Mouse (Mus musculus) G1E (cell line): ENCODE measurements at regions not wholly inside any gene's neighbourhood (a gene's known extent, or its start where the extent isn't known, plus 50 kb on each side); places are given as distances from the start of the nearest gene placed in this dataset.

Source experiments
- ATAC-seq: 2 replicates; pipeline ENCODE4 v1.8.0; 2016; ENCODE audit warnings: mild to moderate bottlenecking; ENCODE audit not compliant: insufficient number of reproducible peaks, poor library complexity, low FRiP score, severe bottlenecking; ENCODE audit errors: extremely low read depth
- DNase-seq: peaks from one replicate; pipeline ENCODE4 v3.0.0; 2012; ENCODE audit warnings: low spot score
- H3K27me3 ChIP-seq: 2 replicates; pipeline ENCODE4 v1.6.1; 2012; ENCODE audit warnings: mild to moderate bottlenecking, low read length, inconsistent platforms; ENCODE audit not compliant: insufficient read depth
- H3K36me3 ChIP-seq: replicated peaks from 2 replicates; pipeline ENCODE3; 2012; ENCODE audit warnings: mild to moderate bottlenecking, inconsistent platforms
- H3K4me1 ChIP-seq: 2 replicates; pipeline ENCODE4 v1.6.1; 2012; ENCODE audit warnings: low read depth, low read length, inconsistent platforms, mixed read lengths; ENCODE audit not compliant: insufficient read depth
- H3K4me3 ChIP-seq: 2 replicates; pipeline ENCODE4 v1.5.1; 2012; ENCODE audit warnings: low read depth, mild to moderate bottlenecking, inconsistent platforms, low read length, moderate library complexity, mixed read lengths
- H3K9me3 ChIP-seq: replicated peaks from 2 replicates; pipeline ENCODE4 v1.6.1; 2012; ENCODE audit warnings: inconsistent platforms
- CTCF ChIP-seq: IDR thresholded peaks from 2 replicates; pipeline ENCODE4 v1.5.1; 2012; ENCODE audit warnings: low read depth, low read length, inconsistent platforms, mixed read lengths
- GATA1 ChIP-seq: IDR thresholded peaks from 2 replicates; pipeline ENCODE4 v1.6.1; 2012; ENCODE audit warnings: borderline replicate concordance, low read length, inconsistent platforms, mixed read lengths
- GATA2 ChIP-seq: IDR thresholded peaks from 2 replicates; pipeline ENCODE4 v1.6.1; 2012; ENCODE audit warnings: low read depth, low read length, inconsistent platforms, borderline replicate concordance
- POLR2AphosphoS5 ChIP-seq: IDR thresholded peaks from 2 replicates; pipeline ENCODE4 v1.6.1; 2012; ENCODE audit warnings: low read depth, low read length, inconsistent platforms; ENCODE audit not compliant: insufficient replicate concordance
- TAL1 ChIP-seq: conservative IDR thresholded peaks from 2 replicates; pipeline ENCODE4 v1.6.1; 2012; ENCODE audit warnings: low read depth, low read length, inconsistent platforms, mixed read lengths

DNA sequence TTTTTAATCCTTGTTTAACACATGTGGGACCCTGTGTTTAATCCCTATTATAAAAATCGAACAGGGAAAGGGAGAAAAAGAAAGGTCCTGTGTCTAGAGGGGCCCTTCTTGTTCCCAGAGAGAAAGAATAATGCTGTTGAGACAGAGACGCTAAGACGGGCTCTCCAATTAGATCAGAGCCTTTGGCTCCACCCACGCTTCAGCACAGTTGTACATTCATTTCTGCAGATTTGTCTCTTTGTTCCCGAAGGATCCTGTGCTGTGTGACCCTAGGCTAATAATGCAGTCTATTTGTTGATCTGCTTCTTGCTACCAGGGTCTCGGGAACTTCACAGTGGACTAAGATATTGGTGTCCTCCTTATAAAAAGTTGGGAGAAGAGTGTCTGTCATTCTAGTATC is 92.0 kb downstream of the Cdc5l start:
- no peaks in the 10 kb centered on the region for H3K4me1 ChIP-seq
- H3K27me3 ChIP-seq, result no peaks in the 10 kb centered on the region
- no peak overlapping the region for H3K4me3 ChIP-seq
- no peak for ATAC-seq
- H3K9me3 ChIP-seq, result peaks cover 3% of the 10 kb centered on the region; the same call in 1 of the 2 replicates
- TF ChIP-seq CTCF (no peak), POLR2AphosphoS5 (no peak), GATA1 (no peak), GATA2 (no peak), TAL1 (no peak)
- DNase-seq, result no peak
- H3K36me3 ChIP-seq, result no peaks in the 10 kb centered on the region

DNA sequence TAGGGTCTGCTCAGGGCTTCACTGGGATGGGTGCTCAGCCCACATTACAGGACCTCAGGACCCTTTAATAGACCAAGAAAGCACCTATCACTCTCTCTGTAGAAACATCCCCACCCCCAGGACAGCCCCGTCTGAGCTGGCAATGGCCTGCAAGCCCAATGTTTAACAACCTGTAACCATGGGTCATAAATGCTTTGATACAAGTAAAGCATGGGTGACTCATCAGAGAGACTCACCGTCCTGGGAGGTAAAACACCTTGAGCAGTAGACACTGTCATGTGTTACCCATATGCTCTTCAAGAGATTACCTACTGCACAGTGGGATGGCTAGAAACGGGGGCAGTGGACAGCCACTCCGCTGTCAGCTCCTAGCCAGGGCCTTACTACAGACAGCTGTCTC is 92.7 kb downstream of the Cdc5l start:
- Histone ChIP-seq H3K36me3 (no peaks in the 10 kb centered on the region), H3K27me3 (no peaks in the 10 kb centered on the region), H3K4me3 (no peak overlapping the region), H3K4me1 (no peaks in the 10 kb centered on the region), H3K9me3 (peaks cover 9% of the 10 kb centered on the region)
- TF ChIP-seq TAL1 (no peak), CTCF (no peak), GATA1 (no peak), POLR2AphosphoS5 (no peak)
- ATAC-seq (no peak), DNase-seq (no peak)

DNA sequence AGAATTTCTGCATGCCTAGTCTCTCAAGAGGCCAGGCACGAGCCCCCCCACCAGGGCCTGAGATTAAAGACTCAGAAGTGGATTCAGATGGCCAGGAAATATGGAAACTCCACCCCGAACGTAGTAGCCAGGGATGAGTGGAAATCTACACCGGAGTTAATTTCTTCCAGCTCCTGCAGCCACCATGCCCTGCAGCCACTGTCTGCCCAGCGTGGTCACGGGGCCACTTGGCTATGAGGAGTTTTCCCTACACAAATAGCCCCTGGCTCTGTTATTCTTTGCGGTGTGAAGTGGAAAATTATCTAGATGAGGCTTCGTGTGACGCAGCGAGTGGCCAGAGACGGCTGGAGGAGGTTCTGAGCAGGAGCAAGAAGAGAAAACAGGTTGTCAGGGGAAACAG is 94.3 kb downstream of the Cdc5l start:
- Histone ChIP-seq H3K4me1 (no peaks in the 10 kb centered on the region), H3K36me3 (no peaks in the 10 kb centered on the region), H3K9me3 (peaks cover 11% of the 10 kb centered on the region), H3K27me3 (no peaks in the 10 kb centered on the region), H3K4me3 (no peak overlapping the region)
- no peak for DNase-seq
- ATAC-seq, result no peak
- no peak for TF ChIP-seq TAL1
- no peak for TF ChIP-seq POLR2AphosphoS5
- TF ChIP-seq CTCF, result no peak
- no peak for TF ChIP-seq GATA2
- no peak for TF ChIP-seq GATA1

DNA sequence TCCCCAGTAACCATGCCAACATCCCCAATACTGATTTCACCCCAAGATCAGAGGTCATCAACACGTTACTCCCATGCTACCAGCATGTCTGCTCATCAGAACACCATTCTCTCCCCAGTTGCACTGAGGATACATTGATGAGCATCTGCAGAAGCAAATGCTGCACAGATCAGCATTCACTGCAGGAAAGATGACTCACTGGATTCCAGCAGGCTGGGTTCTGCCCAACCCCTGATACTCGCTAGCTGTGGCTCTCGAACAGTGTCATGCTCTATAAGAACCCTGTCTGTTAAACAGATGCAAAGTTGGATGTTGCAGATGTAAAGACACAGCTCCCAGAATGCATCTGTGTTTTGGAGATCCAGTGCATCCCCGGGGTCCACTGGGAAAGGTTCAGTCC is 95.5 kb downstream of the Cdc5l start:
- H3K9me3 ChIP-seq, result peaks cover 11% of the 10 kb centered on the region
- no peaks in the 10 kb centered on the region for H3K27me3 ChIP-seq
- DNase-seq (no peak), ATAC-seq (no peak)
- H3K4me3 ChIP-seq, result no peak overlapping the region
- H3K36me3 ChIP-seq, result no peaks in the 10 kb centered on the region
- no peaks in the 10 kb centered on the region for H3K4me1 ChIP-seq
- TF ChIP-seq TAL1 (no peak), POLR2AphosphoS5 (no peak), GATA1 (no peak), GATA2 (no peak), CTCF (no peak)

DNA sequence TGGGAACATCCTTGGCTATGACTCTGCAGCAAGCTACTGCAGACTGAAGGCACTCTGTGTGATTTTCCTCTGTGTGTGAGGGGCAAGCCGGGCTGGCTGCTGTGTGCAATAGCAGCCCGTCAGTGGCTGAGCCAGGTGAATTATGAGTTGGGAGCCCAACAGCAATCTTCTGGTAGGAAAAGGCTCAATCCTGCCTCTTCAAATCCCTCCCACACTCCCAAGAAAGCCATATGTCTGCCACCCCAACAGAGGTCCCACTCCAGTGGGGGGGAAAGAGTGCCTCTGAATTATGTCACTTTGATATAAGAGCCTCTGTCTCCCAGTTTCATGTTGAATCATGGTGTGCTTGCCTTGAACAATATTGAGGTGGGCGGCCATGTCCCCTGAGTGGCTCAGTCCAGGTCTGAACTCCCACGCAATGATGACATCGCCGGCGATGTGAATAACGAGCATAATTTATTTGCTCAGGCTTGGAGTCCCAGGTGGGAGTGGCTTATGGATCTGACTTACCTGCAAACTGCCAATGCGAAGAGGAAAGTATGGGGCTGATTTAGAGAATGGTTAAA is 97.9 kb downstream of the Cdc5l start:
- DNase-seq, result no peak
- no peak for TF ChIP-seq POLR2AphosphoS5
- no peak for TF ChIP-seq TAL1
- no peak for TF ChIP-seq CTCF
- TF ChIP-seq GATA1, result no peak
- TF ChIP-seq GATA2, result no peak
- no peak overlapping the region for H3K4me3 ChIP-seq
- ATAC-seq, result no peak
- H3K36me3 ChIP-seq, result no peaks in the 10 kb centered on the region
- H3K27me3 ChIP-seq, result no peaks in the 10 kb centered on the region
- peaks cover 11% of the 10 kb centered on the region for H3K9me3 ChIP-seq
- no peaks in the 10 kb centered on the region for H3K4me1 ChIP-seq

DNA sequence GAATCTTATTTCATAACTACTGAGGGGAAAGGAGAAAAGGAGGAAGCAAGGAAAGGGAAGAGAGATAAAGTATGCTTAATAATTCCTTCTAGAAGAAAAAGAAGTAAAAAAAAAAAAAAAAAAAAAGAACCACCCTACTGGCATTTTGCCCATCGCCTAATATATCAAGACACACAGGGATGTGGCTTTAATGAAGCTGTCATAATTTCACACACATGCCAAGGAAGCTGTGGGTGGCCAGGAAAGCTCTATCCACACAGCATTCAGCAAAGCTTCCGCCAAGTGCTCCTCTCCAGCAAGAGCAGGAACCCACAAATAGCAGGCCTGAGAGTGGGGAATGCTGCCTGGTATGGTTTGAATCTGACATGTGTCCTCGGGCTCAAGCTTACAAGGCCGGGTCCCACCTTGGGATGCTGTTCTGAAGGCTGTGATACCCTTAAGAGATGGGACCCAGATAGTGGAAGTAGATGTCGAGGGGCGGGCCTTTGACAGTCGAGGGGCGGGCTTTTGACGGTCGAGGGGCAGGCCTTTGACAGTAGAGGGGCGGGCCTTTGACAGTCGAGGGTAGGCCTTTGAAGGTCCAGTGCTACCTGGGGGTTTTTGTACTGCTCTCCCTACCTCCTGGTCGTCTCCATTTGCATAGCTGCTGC is 98.7 kb downstream of the Cdc5l start:
- Histone ChIP-seq H3K9me3 (peaks cover 11% of the 10 kb centered on the region), H3K4me3 (no peak overlapping the region), H3K4me1 (no peaks in the 10 kb centered on the region), H3K36me3 (no peaks in the 10 kb centered on the region), H3K27me3 (no peaks in the 10 kb centered on the region)
- DNase-seq, result no peak
- no peak for TF ChIP-seq TAL1
- TF ChIP-seq GATA1, result no peak
- TF ChIP-seq GATA2, result no peak
- TF ChIP-seq CTCF, result no peak
- TF ChIP-seq POLR2AphosphoS5, result no peak
- no peak for ATAC-seq
